In the genomic region with DNA sequence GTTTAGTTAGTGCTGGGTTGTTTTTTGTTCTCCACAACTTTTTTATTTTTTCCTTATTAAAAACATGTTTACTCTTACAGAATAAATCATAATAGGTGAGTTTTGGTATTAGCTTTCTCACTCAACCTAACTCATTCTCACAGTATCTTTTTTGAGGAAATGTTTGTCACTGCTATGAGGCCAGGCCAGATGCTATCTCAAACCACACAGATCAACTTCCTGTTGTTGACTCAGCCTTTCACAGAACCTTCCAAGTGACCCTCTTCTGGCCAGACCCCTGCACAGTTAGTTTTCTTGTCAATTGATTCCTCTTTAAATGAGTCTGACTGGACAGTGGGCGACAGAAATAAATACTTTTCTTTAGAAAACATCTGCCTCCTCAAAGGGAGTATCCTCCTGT, we compare ENCODE assay signal across 34 mouse cellular contexts. TPM values are rescaled to one million over a fixed set of nuclear protein-coding genes. Genes with fewer than 3 reads are reported as not detected.
DNase-seq lines count a peak whose midpoint lies in the region; ATAC-seq and TF ChIP-seq lines count a peak whose summit lies in the region.
"Had no signal": no experiment of that assay in that cellular context is flagged by ENCODE, and none has a peak within 500 bp of the region (broad histone marks: within the 10 kb centered on the region; RNA-seq: fewer than 3 reads in every experiment).

No protein-coding gene starts in this region.

- dilution Hi-C loops in CH12.LX (cut with MboI; ENCODE audit: extremely low pct_ligation_motif_present, extremely low pct_unique_long_range_greater_than_20kb, low sequenced_read_pairs), result no loop called here

- no peak for TF ChIP-seq RAD21 in CH12.LX (IDR thresholded peaks at IDR 0.05; ENCODE audit: low read depth, low read length)

- H3K4me1 ChIP-seq in CH12.LX (ENCODE audit: control insufficient read depth in 1 of 2, insufficient read depth in 2 of 2), result peaks cover 20 to 47% of the 10 kb centered on the region in 2 experiments
- no peaks in the 10 kb centered on the region for H3K4me1 ChIP-seq in midbrain, embryonic 14.5 days (ENCODE audit: control insufficient read depth, insufficient read depth, low read length)
- H3K4me1 ChIP-seq in kidney, adult 2 months (ENCODE audit: control insufficient read depth, insufficient read depth, low read length), result no peaks in the 10 kb centered on the region
- H3K4me1 ChIP-seq: embryonic facial prominence, embryonic 10.5 days; hindbrain, embryonic 15.5 days; kidney, embryonic 15.5 days; limb, embryonic 13.5 days; liver, embryonic 12.5 days had no signal

- no peak for TF ChIP-seq POLR2A in CH12.LX (IDR thresholded peaks at IDR 0.05; ENCODE audit: low read depth, low read length)
- no peak for TF ChIP-seq POLR2A in kidney, adult 2 months (IDR thresholded peaks at IDR 0.05; ENCODE audit: low read depth, low read length)

- DNase-seq in CH12.LX (ENCODE audit: extremely low read depth), result no peak
- no peak for DNase-seq in midbrain, embryonic 14.5 days
- DNase-seq in kidney, adult 2 months, result no peak
- DNase-seq in thymus, postnatal 36 days, result no peak
- no peak for DNase-seq in gastrocnemius, adult 8-10 months (ENCODE audit: low spot score in 2 of 2)
- DNase-seq: adrenal gland, postnatal 25 days; cerebellum, adult 9-10 months; gastrocnemius, postnatal 36 days; heart, postnatal 4 days; layer of hippocampus, adult 9-11 months; lung, adult 2 months; lung, postnatal 14 days had no signal

- ATAC-seq in common myeloid progenitor, adult 5-6 weeks (replicated peaks; ENCODE audit: low read depth, poor library complexity, severe bottlenecking), result peak; percentile 86
- ATAC-seq in megakaryocyte, adult 5-6 weeks (ENCODE audit: poor library complexity, severe bottlenecking), result peak; percentile 70
- ATAC-seq in midbrain, embryonic 14.5 days (ENCODE audit: low FRiP score, low TSS enrichment), result no peak
- ATAC-seq: forebrain, embryonic 16.5 days; intestine, embryonic 16.5 days; liver, embryonic 12.5 days; midbrain, embryonic 16.5 days had no signal

- H3K9ac ChIP-seq in CH12.LX (ENCODE audit: insufficient read depth, low read depth), result no peak overlapping the region
- H3K9ac ChIP-seq in midbrain, embryonic 14.5 days (replicated peaks; ENCODE audit: low read length), result no peak overlapping the region
- H3K9ac ChIP-seq: hindbrain, embryonic 15.5 days; kidney, embryonic 15.5 days; limb, embryonic 13.5 days; liver, embryonic 12.5 days; neural tube, embryonic 15.5 days had no signal

- no peaks in the 10 kb centered on the region for H3K9me3 ChIP-seq in CH12.LX (replicated peaks; ENCODE audit: low read length)
- no peaks in the 10 kb centered on the region for H3K9me3 ChIP-seq in midbrain, embryonic 14.5 days (ENCODE audit: control insufficient read depth, low read length)
- H3K9me3 ChIP-seq: embryonic facial prominence, embryonic 10.5 days; forebrain, embryonic 10.5 days; hindbrain, embryonic 15.5 days; kidney, embryonic 15.5 days; limb, embryonic 13.5 days; liver, embryonic 12.5 days; neural tube, embryonic 15.5 days had no signal

- H3K79me2 ChIP-seq in CH12.LX (replicated peaks; ENCODE audit: control insufficient read depth, extremely low read depth, insufficient read depth, poor library complexity, severe bottlenecking), result no peaks in the 10 kb centered on the region

- H3K27ac ChIP-seq in CH12.LX (ENCODE audit: insufficient read depth, low read depth), result no peak overlapping the region
- no peak overlapping the region for H3K27ac ChIP-seq in midbrain, embryonic 14.5 days (replicated peaks; ENCODE audit: low read depth, low read length)
- no peak overlapping the region for H3K27ac ChIP-seq in kidney, adult 2 months (ENCODE audit: insufficient read depth, low read depth, low read length)
- H3K27ac ChIP-seq: embryonic facial prominence, embryonic 10.5 days; forebrain, embryonic 10.5 days; hindbrain, embryonic 15.5 days; kidney, embryonic 15.5 days; limb, embryonic 13.5 days; liver, embryonic 12.5 days; neural tube, embryonic 15.5 days; stomach, postnatal 0 days had no signal

- no peaks in the 10 kb centered on the region for H3K27me3 ChIP-seq in CH12.LX (replicated peaks)
- no peaks in the 10 kb centered on the region for H3K27me3 ChIP-seq in midbrain, embryonic 14.5 days (ENCODE audit: control insufficient read depth, insufficient read depth, low read length)
- no peaks in the 10 kb centered on the region for H3K27me3 ChIP-seq in kidney, adult 2 months (replicated peaks; ENCODE audit: control insufficient read depth, insufficient read depth, low read length)
- H3K27me3 ChIP-seq: hindbrain, embryonic 15.5 days; kidney, embryonic 15.5 days; limb, embryonic 13.5 days; liver, embryonic 12.5 days; neural tube, embryonic 15.5 days had no signal

- no peaks in the 10 kb centered on the region for H3K36me3 ChIP-seq in CH12.LX (replicated peaks in 1 of 2; ENCODE audit: control insufficient read depth in 1 of 2, insufficient read depth in 1 of 2, low read length in 1 of 2)
- no peaks in the 10 kb centered on the region for H3K36me3 ChIP-seq in midbrain, embryonic 14.5 days (ENCODE audit: control insufficient read depth, insufficient read depth, low read length)
- H3K36me3 ChIP-seq in kidney, adult 2 months (ENCODE audit: control insufficient read depth, insufficient read depth, low read length), result no peaks in the 10 kb centered on the region
- H3K36me3 ChIP-seq: embryonic facial prominence, embryonic 10.5 days; forebrain, embryonic 10.5 days; hindbrain, embryonic 15.5 days; kidney, embryonic 15.5 days; limb, embryonic 13.5 days; liver, embryonic 12.5 days; neural tube, embryonic 15.5 days had no signal

- TF ChIP-seq EP300 in CH12.LX (IDR thresholded peaks at IDR 0.05; ENCODE audit: low read length), result 0 out of 2 replicates have a peak, but pooled peaks have one; percentile 14

- in situ Hi-C loops in CH12.LX (cut with MboI; ENCODE audit: low pct_ligation_motif_present, low pct_unique_long_range_greater_than_20kb, low sequenced_read_pairs), result no loop called here

- no peak overlapping the region for H3K4me2 ChIP-seq in CH12.LX (ENCODE audit: insufficient read depth, low read depth, poor library complexity, severe bottlenecking)
- H3K4me2 ChIP-seq in midbrain, embryonic 14.5 days (ENCODE audit: low read length), result no peak overlapping the region
- H3K4me2 ChIP-seq: hindbrain, embryonic 15.5 days; kidney, embryonic 15.5 days; limb, embryonic 13.5 days; liver, embryonic 12.5 days; neural tube, embryonic 15.5 days had no signal

- TF ChIP-seq CTCF in CH12.LX (conservative IDR thresholded peaks at IDR 0.05 in 1 of 2, IDR thresholded peaks at IDR 0.05 in 1 of 2; ENCODE audit: low read depth in 2 of 2, low read length in 2 of 2), result no peak
- TF ChIP-seq CTCF in kidney, adult 2 months (conservative IDR thresholded peaks at IDR 0.05; ENCODE audit: insufficient read depth, insufficient read length, low read depth, low read length), result no peak

- no peak overlapping the region for H3K4me3 ChIP-seq in CH12.LX (replicated peaks in 1 of 3; ENCODE audit: low read depth in 2 of 3, low read length in 2 of 3, poor library complexity in 1 of 3)
- H3K4me3 ChIP-seq in midbrain, embryonic 14.5 days (replicated peaks; ENCODE audit: low read depth, low read length), result no peak overlapping the region
- H3K4me3 ChIP-seq in kidney, adult 2 months (ENCODE audit: insufficient read depth, low read depth, low read length), result no peak overlapping the region
- H3K4me3 ChIP-seq: embryonic facial prominence, embryonic 10.5 days; forebrain, embryonic 10.5 days; hindbrain, embryonic 15.5 days; kidney, embryonic 15.5 days; limb, embryonic 13.5 days; liver, embryonic 12.5 days; neural tube, embryonic 15.5 days had no signal

- WGBS in midbrain, embryonic 14.5 days, result 76% methylated on average over 1 of the region's 1 CpGs
- 56% methylated on average over 1 of the region's 1 CpGs for WGBS in kidney, adult 2 months

TF ChIP-seq in CH12.LX, 34 proteins besides CTCF, POLR2A, EP300 and RAD21:
- TF ChIP-seq ELF1 (IDR thresholded peaks at IDR 0.05; ENCODE audit: low read depth, low read length) (no peak), MEF2A (IDR thresholded peaks at IDR 0.05; ENCODE audit: borderline replicate concordance, low read depth, low read length) (no peak), SMC3 (IDR thresholded peaks at IDR 0.05; ENCODE audit: low read depth, low read length) (no peak), GABPA (IDR thresholded peaks at IDR 0.05; ENCODE audit: insufficient replicate concordance, low read depth, low read length) (no peak), MAX (IDR thresholded peaks at IDR 0.05; ENCODE audit: low read length) (no peak), USF1 (IDR thresholded peaks at IDR 0.05; ENCODE audit: low read depth, low read length) (no peak)

RNA-seq across cellular contexts. Expression of a gene that starts 5.5 kb away (rescaled TPM):
- total RNA-seq in CH12.LX (2012; rRNA removed) (10.4 and 10.9 TPM in 2 replicates), CH12.LX (2014; rRNA removed) (11.5 and 13.0 TPM in 2 replicates)
- polyA plus RNA-seq in CH12.LX (2012; ENCODE audit: insufficient read length, low read depth), result 12.0 and 15.2 TPM in 2 replicates
- 9.8 and 12.5 TPM in 2 replicates for total RNA-seq in common myeloid progenitor, adult 5-6 weeks (2017)
- total RNA-seq in megakaryocyte, adult 5-6 weeks (2015), result 77.6 and 86.5 TPM in 2 replicates
- total RNA-seq in megakaryocyte, adult 5-6 weeks (2017), result 43.4 and 45.0 TPM in 2 replicates
- 25.9 and 31.1 TPM in 2 replicates for polyA plus RNA-seq in midbrain, embryonic 14.5 days (2014; fragmentation: Nextera tagmentation; extraction: Ambion mirVana)
- polyA plus RNA-seq in kidney, adult 2 months (2012; rRNA removed), result 6.4 and 7.4 TPM in 2 replicates
- total RNA-seq in gastrocnemius, adult 8-10 months (2022), result 1 to 10 TPM; 7.7 to 8.3 (median 7.9) TPM

RNA-seq across cellular contexts. Expression of a gene that starts 51.9 kb away (rescaled TPM):
- total RNA-seq in CH12.LX (2012; rRNA removed), result not detected in 2 replicates
- not detected in 2 replicates for total RNA-seq in CH12.LX (2014; rRNA removed)
- not detected in 2 replicates for polyA plus RNA-seq in CH12.LX (2012; ENCODE audit: insufficient read length, low read depth)
- total RNA-seq in common myeloid progenitor, adult 5-6 weeks (2017), result not detected in 2 replicates
- not detected in 2 replicates for total RNA-seq in megakaryocyte, adult 5-6 weeks (2015)
- not detected in 2 replicates for total RNA-seq in megakaryocyte, adult 5-6 weeks (2017)
- not detected in 2 replicates for polyA plus RNA-seq in midbrain, embryonic 14.5 days (2014; fragmentation: Nextera tagmentation; extraction: Ambion mirVana)
- not detected in 2 replicates for polyA plus RNA-seq in kidney, adult 2 months (2012; rRNA removed)
- not detected for total RNA-seq in gastrocnemius, adult 8-10 months (2022)
- total RNA-seq: adrenal gland, postnatal 25 days; gastrocnemius, postnatal 36 days; heart, adult 8-10 months; heart, postnatal 4 days; left cerebral cortex, adult 18-20 months; left cerebral cortex, postnatal 25 days; megakaryocyte-erythroid progenitor cell, adult 5-6 weeks had no signal
- polyA plus RNA-seq: cortical plate, adult 2 months; embryonic facial prominence, embryonic 10.5 days; forebrain, embryonic 10.5 days; forebrain, embryonic 16.5 days; heart, embryonic 16.5 days; hindbrain, embryonic 15.5 days; intestine, embryonic 16.5 days; kidney, embryonic 15.5 days; large intestine, adult 2 months; limb, embryonic 13.5 days; liver, embryonic 12.5 days; lung, adult 2 months; midbrain, embryonic 16.5 days; neural tube, embryonic 15.5 days; small intestine, adult 2 months; stomach, postnatal 0 days; thymus, postnatal 0 days had no signal
